Mouse (Mus musculus): ENCODE measurements around the gene Zfand3.

Gene Zfand3

GRCm38 (mm10) chr17:30004203-30005102 is at the start of gene Zfand3:
Gene Zfand3, plus strand, starts transcription at chr17:30004733.
- peak; percentile 95 for DNase-seq (ENCODE audit: low spot score)

GRCm38 (mm10) chr17:29955880-29956279 is 48.7 kb upstream of the Zfand3 start:
- no peak for DNase-seq (ENCODE audit: low spot score)

- no peak for DNase-seq (ENCODE audit: low spot score)
Observed at GRCm38 (mm10) chr17:29963730-29964259, 40.7 kb upstream of the Zfand3 start.

GRCm38 (mm10) chr17:29965506-29965905 is 39.0 kb upstream of the Zfand3 start:
- no peak for DNase-seq (ENCODE audit: low spot score)

GRCm38 (mm10) chr17:29970037-29970555 is 34.4 kb upstream of the Zfand3 start, which contains the start of gene Mdga1:
Gene Mdga1, minus strand, starts transcription at chr17:29970087.
- DNase-seq (ENCODE audit: low spot score): no peak

- no peak for DNase-seq (ENCODE audit: low spot score)
Observed at GRCm38 (mm10) chr17:29971761-29972432, 32.6 kb upstream of the Zfand3 start.

GRCm38 (mm10) chr17:29973226-29973625 is 31.3 kb upstream of the Zfand3 start:
- no peak for DNase-seq (ENCODE audit: low spot score)

GRCm38 (mm10) chr17:29975731-29976130 is 28.8 kb upstream of the Zfand3 start:
- DNase-seq (ENCODE audit: low spot score): peak; percentile 90

- no peak for DNase-seq (ENCODE audit: low spot score)
Observed at GRCm38 (mm10) chr17:29979020-29979419, 25.5 kb upstream of the Zfand3 start.

- DNase-seq (ENCODE audit: low spot score): no peak
Observed at GRCm38 (mm10) chr17:29979841-29980240, 24.7 kb upstream of the Zfand3 start.

GRCm38 (mm10) chr17:29981568-29981967 is 23.0 kb upstream of the Zfand3 start:
- no peak for DNase-seq (ENCODE audit: low spot score)

GRCm38 (mm10) chr17:29983190-29983589 is 21.3 kb upstream of the Zfand3 start:
- no peak for DNase-seq (ENCODE audit: low spot score)

GRCm38 (mm10) chr17:29984931-29985330 is 19.6 kb upstream of the Zfand3 start:
- no peak for DNase-seq (ENCODE audit: low spot score)

- no peak for DNase-seq (ENCODE audit: low spot score)
Observed at GRCm38 (mm10) chr17:29985534-29985933, 19.0 kb upstream of the Zfand3 start.

- DNase-seq (ENCODE audit: low spot score): no peak
Observed at GRCm38 (mm10) chr17:29988141-29988540, 16.4 kb upstream of the Zfand3 start.

- no peak for DNase-seq (ENCODE audit: low spot score)
Observed at GRCm38 (mm10) chr17:29989653-29990052, 14.9 kb upstream of the Zfand3 start.

GRCm38 (mm10) chr17:29990136-29990535 is 14.4 kb upstream of the Zfand3 start:
- no peak for DNase-seq (ENCODE audit: low spot score)

- DNase-seq (ENCODE audit: low spot score): no peak
Observed at GRCm38 (mm10) chr17:29990845-29991244, 13.7 kb upstream of the Zfand3 start.

GRCm38 (mm10) chr17:29993488-29993887 is 11.0 kb upstream of the Zfand3 start:
- no peak for DNase-seq (ENCODE audit: low spot score)

GRCm38 (mm10) chr17:29994011-29994410 is 10.5 kb upstream of the Zfand3 start:
- DNase-seq (ENCODE audit: low spot score): no peak

GRCm38 (mm10) chr17:29994459-29994858 is 10.1 kb upstream of the Zfand3 start:
- no peak for DNase-seq (ENCODE audit: low spot score)

GRCm38 (mm10) chr17:29995986-29996385 is 8.5 kb upstream of the Zfand3 start:
- no peak for DNase-seq (ENCODE audit: low spot score)

GRCm38 (mm10) chr17:29997726-29998125 is 6.8 kb upstream of the Zfand3 start:
- no peak for DNase-seq (ENCODE audit: low spot score)

Measured in urinary bladder, postnatal 25 days (tissue).